Mouse (Mus musculus) G1E (cell line): Measurements from ENCODE around the gene Diablo.

Source experiments
- CTCF ChIP-seq: IDR thresholded peaks from 2 replicates; pipeline ENCODE4 v1.5.1; 2012; ENCODE audit warnings: low read depth, low read length, inconsistent platforms, mixed read lengths
- POLR2AphosphoS5 ChIP-seq: IDR thresholded peaks from 2 replicates; pipeline ENCODE4 v1.6.1; 2012; ENCODE audit warnings: low read depth, low read length, inconsistent platforms; ENCODE audit not compliant: insufficient replicate concordance

DNA sequence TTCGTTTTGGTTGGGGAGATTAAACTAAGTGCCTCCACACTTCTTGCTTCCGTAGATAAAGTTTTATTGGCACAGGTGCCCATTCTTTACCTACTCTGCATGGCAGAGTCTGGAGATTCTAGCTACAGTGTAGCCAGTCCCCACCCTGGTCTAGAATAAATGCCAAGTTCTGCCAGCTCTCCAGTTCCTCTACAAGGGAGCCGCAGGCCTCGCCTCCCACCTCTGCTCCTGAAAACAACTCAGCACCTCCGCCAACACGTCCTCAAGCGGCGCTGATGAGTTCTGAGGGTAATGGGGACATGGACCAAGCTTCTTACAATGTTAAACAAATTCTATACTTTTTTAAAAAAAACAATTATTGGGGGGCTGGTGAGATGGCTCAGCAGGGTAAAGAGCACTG, 35.6 kb upstream of the Diablo start:
- no peak for TF ChIP-seq CTCF
- TF ChIP-seq POLR2AphosphoS5, result no peak
